Mouse (Mus musculus) heart, adult 2 months (tissue): ENCODE measurements around the gene Erbb3.

Experiments used
- CTCF ChIP-seq: fragments of 200-600 bp; IDR thresholded peaks from 2 replicates; pipeline ENCODE4 v1.8.1; 2022; ENCODE audit warnings: antibody characterized with exemption, mild to moderate bottlenecking, moderate library complexity
- EP300 ChIP-seq: fragments of 200-500 bp; IDR thresholded peaks from 2 replicates; pipeline ENCODE4 v1.6.1; 2011; ENCODE audit warnings: low read depth, low read length, control low read depth; ENCODE audit not compliant: insufficient read depth
- POLR2A ChIP-seq: fragments of 200-500 bp; IDR thresholded peaks from 2 replicates; pipeline ENCODE4 v1.6.1; 2011; ENCODE audit warnings: mild to moderate bottlenecking, low read depth, low read length, control low read depth; ENCODE audit not compliant: insufficient read depth

DNA sequence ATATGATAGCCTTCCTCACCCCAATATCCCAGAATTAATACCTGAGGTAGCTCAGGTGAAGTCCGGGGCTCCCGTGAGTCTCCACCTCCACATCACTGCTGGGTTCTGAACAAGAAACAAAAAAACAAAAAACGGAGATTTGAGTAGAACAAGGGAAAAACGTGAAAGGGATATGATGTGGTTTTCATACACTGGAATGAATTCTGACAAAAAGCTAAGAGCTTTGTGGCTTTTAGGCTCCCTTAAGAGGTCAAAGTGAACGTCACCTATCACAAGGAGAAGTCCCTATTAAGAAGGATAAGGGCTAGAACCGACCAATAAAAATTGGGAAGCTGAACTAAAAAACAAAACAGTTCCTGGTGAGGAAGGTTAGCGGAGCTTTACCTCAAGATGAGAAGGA lies 42.7 kb downstream of the Erbb3 start:
- TF ChIP-seq CTCF (no peak), POLR2A (no peak), EP300 (no peak)
